Mouse (Mus musculus): ENCODE results near the gene Sf3a1. TPM values are rescaled to one million over a fixed set of nuclear protein-coding genes. Genes with fewer than 3 reads are reported as not detected.

The Sf3a1 gene
- polyA plus RNA-seq, 1 experiment from 2014 or later: 16.5 TPM

- H3K4me2 ChIP-seq (replicated peaks; ENCODE audit: low read depth): no peak overlapping the region
- no peaks in the 10 kb centered on the region for H3K9me3 ChIP-seq (ENCODE audit: control insufficient read depth)
- no peak for ATAC-seq
- no peak overlapping the region for H3K4me3 ChIP-seq (ENCODE audit: low read depth, low read length)
- no peak overlapping the region for H3K9ac ChIP-seq (ENCODE audit: low read depth, low read length)
- no peaks in the 10 kb centered on the region for H3K27me3 ChIP-seq (replicated peaks; ENCODE audit: control insufficient read depth, insufficient read depth, low read length)
- H3K27ac ChIP-seq (ENCODE audit: low read depth, low read length): no peak overlapping the region
- H3K4me1 ChIP-seq (replicated peaks; ENCODE audit: control insufficient read depth, insufficient read depth, low read length): no peaks in the 10 kb centered on the region
- 76% methylated on average over 6 of the region's 6 CpGs for WGBS
- peaks cover 28% of the 10 kb centered on the region for H3K36me3 ChIP-seq (ENCODE audit: control insufficient read depth, insufficient read depth)
- no peak for TF ChIP-seq CTCF (IDR thresholded peaks at IDR 0.05; ENCODE audit: low read depth)
Measured at GRCm38 (mm10) chr11:4146381-4146780, 13.8 kb upstream of the Sf3a1 start.

GRCm38 (mm10) chr11:4147098-4147497 is 13.1 kb upstream of the Sf3a1 start:
- Histone ChIP-seq H3K27ac (ENCODE audit: low read depth, low read length) (no peak overlapping the region), H3K9me3 (ENCODE audit: control insufficient read depth) (no peaks in the 10 kb centered on the region), H3K4me3 (ENCODE audit: low read depth, low read length) (no peak overlapping the region), H3K9ac (ENCODE audit: low read depth, low read length) (no peak overlapping the region), H3K4me2 (replicated peaks; ENCODE audit: low read depth) (no peak overlapping the region), H3K27me3 (replicated peaks; ENCODE audit: control insufficient read depth, insufficient read depth, low read length) (no peaks in the 10 kb centered on the region), H3K36me3 (ENCODE audit: control insufficient read depth, insufficient read depth) (peaks cover 20% of the 10 kb centered on the region), H3K4me1 (replicated peaks; ENCODE audit: control insufficient read depth, insufficient read depth, low read length) (no peaks in the 10 kb centered on the region)
- no peak for ATAC-seq
- TF ChIP-seq CTCF (IDR thresholded peaks at IDR 0.05; ENCODE audit: low read depth): no peak
- 89% methylated on average over 10 of the region's 10 CpGs for WGBS

- Histone ChIP-seq H3K9ac (ENCODE audit: low read depth, low read length) (no peak overlapping the region), H3K4me1 (replicated peaks; ENCODE audit: control insufficient read depth, insufficient read depth, low read length) (no peaks in the 10 kb centered on the region), H3K4me2 (replicated peaks; ENCODE audit: low read depth) (no peak overlapping the region), H3K9me3 (ENCODE audit: control insufficient read depth) (no peaks in the 10 kb centered on the region), H3K4me3 (ENCODE audit: low read depth, low read length) (no peak overlapping the region), H3K36me3 (ENCODE audit: control insufficient read depth, insufficient read depth) (peaks cover 11% of the 10 kb centered on the region; the same call in 1 of the 2 replicates), H3K27ac (ENCODE audit: low read depth, low read length) (no peak overlapping the region), H3K27me3 (replicated peaks; ENCODE audit: control insufficient read depth, insufficient read depth, low read length) (no peaks in the 10 kb centered on the region)
- no peak for TF ChIP-seq CTCF (IDR thresholded peaks at IDR 0.05; ENCODE audit: low read depth)
- ATAC-seq: no peak
- 90% methylated on average over 5 of the region's 5 CpGs for WGBS
Measured at GRCm38 (mm10) chr11:4148120-4148519, 12.0 kb upstream of the Sf3a1 start.

- no peak overlapping the region for H3K4me3 ChIP-seq (ENCODE audit: low read depth, low read length)
- H3K36me3 ChIP-seq (ENCODE audit: control insufficient read depth, insufficient read depth): peaks cover 6% of the 10 kb centered on the region; the same call in 1 of the 2 replicates
- ATAC-seq: no peak
- 86% methylated on average over 9 of the region's 9 CpGs for WGBS
- H3K4me1 ChIP-seq (replicated peaks; ENCODE audit: control insufficient read depth, insufficient read depth, low read length): no peaks in the 10 kb centered on the region
- H3K27ac ChIP-seq (ENCODE audit: low read depth, low read length): no peak overlapping the region
- H3K4me2 ChIP-seq (replicated peaks; ENCODE audit: low read depth): no peak overlapping the region
- no peak overlapping the region for H3K9ac ChIP-seq (ENCODE audit: low read depth, low read length)
- no peaks in the 10 kb centered on the region for H3K9me3 ChIP-seq (ENCODE audit: control insufficient read depth)
- no peaks in the 10 kb centered on the region for H3K27me3 ChIP-seq (replicated peaks; ENCODE audit: control insufficient read depth, insufficient read depth, low read length)
- no peak for TF ChIP-seq CTCF (IDR thresholded peaks at IDR 0.05; ENCODE audit: low read depth)
Measured at GRCm38 (mm10) chr11:4148536-4149156, 11.5 kb upstream of the Sf3a1 start.

- Histone ChIP-seq H3K27me3 (replicated peaks; ENCODE audit: control insufficient read depth, insufficient read depth, low read length) (no peaks in the 10 kb centered on the region), H3K4me2 (replicated peaks; ENCODE audit: low read depth) (no peak overlapping the region), H3K9me3 (ENCODE audit: control insufficient read depth) (no peaks in the 10 kb centered on the region), H3K4me3 (ENCODE audit: low read depth, low read length) (no peak overlapping the region), H3K9ac (ENCODE audit: low read depth, low read length) (no peak overlapping the region), H3K4me1 (replicated peaks; ENCODE audit: control insufficient read depth, insufficient read depth, low read length) (no peaks in the 10 kb centered on the region), H3K36me3 (ENCODE audit: control insufficient read depth, insufficient read depth) (0 out of 2 replicates have a peak, but pooled peaks cover 3% of the 10 kb centered on the region), H3K27ac (ENCODE audit: low read depth, low read length) (no peak overlapping the region)
- ATAC-seq: no peak
- TF ChIP-seq CTCF (IDR thresholded peaks at IDR 0.05; ENCODE audit: low read depth): no peak
- 95% methylated on average over 6 of the region's 6 CpGs for WGBS
Measured at GRCm38 (mm10) chr11:4149886-4150285, 10.3 kb upstream of the Sf3a1 start.

- no peaks in the 10 kb centered on the region for H3K4me1 ChIP-seq (replicated peaks; ENCODE audit: control insufficient read depth, insufficient read depth, low read length)
- H3K27ac ChIP-seq (ENCODE audit: low read depth, low read length): no peak overlapping the region
- H3K36me3 ChIP-seq (ENCODE audit: control insufficient read depth, insufficient read depth): no peaks in the 10 kb centered on the region
- no peaks in the 10 kb centered on the region for H3K27me3 ChIP-seq (replicated peaks; ENCODE audit: control insufficient read depth, insufficient read depth, low read length)
- ATAC-seq: no peak
- H3K9me3 ChIP-seq (ENCODE audit: control insufficient read depth): no peaks in the 10 kb centered on the region
- no peak for TF ChIP-seq CTCF (IDR thresholded peaks at IDR 0.05; ENCODE audit: low read depth)
- H3K4me2 ChIP-seq (replicated peaks; ENCODE audit: low read depth): no peak overlapping the region
- H3K9ac ChIP-seq (ENCODE audit: low read depth, low read length): no peak overlapping the region
- WGBS: 90% methylated on average over 7 of the region's 7 CpGs
- no peak overlapping the region for H3K4me3 ChIP-seq (ENCODE audit: low read depth, low read length)
Measured at GRCm38 (mm10) chr11:4153694-4154093, 6.5 kb upstream of the Sf3a1 start.
